Mouse (Mus musculus) CH12.LX (cell line): ENCODE data around the gene H2afj. TPM values are rescaled to one million over a fixed set of nuclear protein-coding genes. Genes with fewer than 3 reads are reported as not detected.

Experiments used
- DNase-seq: peaks from one replicate; pipeline ENCODE4 v3.0.0-alpha.2; 2013; ENCODE audit errors: extremely low read depth
- H3K27ac ChIP-seq: 2 replicates; pipeline ENCODE4 v1.5.1; 2012; ENCODE audit warnings: low read depth, mild to moderate bottlenecking, control low read depth, moderate library complexity; ENCODE audit not compliant: insufficient read depth
- H3K27me3 ChIP-seq: replicated peaks from 2 replicates; pipeline ENCODE3; 2012; ENCODE audit warnings: inconsistent platforms
- H3K36me3 ChIP-seq, 2 experiments: replicated peaks in 1 of 2; 2 replicates each; pipeline versions ENCODE3 to v1.6.1; 2012; ENCODE audit warnings: inconsistent platforms in 1 of 2, low read length in 1 of 2, mild to moderate bottlenecking in 1 of 2, mixed read lengths in 1 of 2, moderate library complexity in 1 of 2; ENCODE audit not compliant: control insufficient read depth in 1 of 2, insufficient read depth in 1 of 2
- H3K4me1 ChIP-seq, 2 experiments: 2 replicates each; pipeline ENCODE4 v1.6.1; 2012; ENCODE audit warnings: inconsistent platforms in 1 of 2, moderate library complexity in 1 of 2; ENCODE audit not compliant: insufficient read depth in 2 of 2, control insufficient read depth in 1 of 2
- H3K4me2 ChIP-seq: 2 replicates; pipeline ENCODE4 v1.6.1; 2012; ENCODE audit warnings: low read depth, mild to moderate bottlenecking, control low read depth; ENCODE audit not compliant: poor library complexity, insufficient read depth, severe bottlenecking
- H3K4me3 ChIP-seq, 3 experiments: fragments of 150-350 bp in 1 of 3; sonication (generic) in 1 of 3; replicated peaks in 1 of 3; 2 replicates each; pipeline versions ENCODE3 to v1.5.1; 2011 to 2012; ENCODE audit warnings: low read depth in 2 of 3, low read length in 2 of 3, mild to moderate bottlenecking in 2 of 3, moderate library complexity in 2 of 3, control low read depth in 1 of 3, improper control_type of control experiment in 1 of 3, inconsistent platforms in 1 of 3, mixed read lengths in 1 of 3; ENCODE audit not compliant: poor library complexity in 1 of 3
- H3K79me2 ChIP-seq: replicated peaks from 2 replicates; pipeline ENCODE4 v1.6.1; 2012; ENCODE audit warnings: mild to moderate bottlenecking, moderate library complexity; ENCODE audit not compliant: control insufficient read depth, poor library complexity, insufficient read depth, severe bottlenecking; ENCODE audit errors: extremely low read depth
- H3K9ac ChIP-seq: 2 replicates; pipeline ENCODE4 v1.6.1; 2012; ENCODE audit warnings: low read depth, mild to moderate bottlenecking, control low read depth, moderate library complexity; ENCODE audit not compliant: insufficient read depth
- H3K9me3 ChIP-seq: replicated peaks from 2 replicates; pipeline ENCODE3; 2012; ENCODE audit warnings: low read length, inconsistent platforms, mixed read lengths
- BHLHE40 ChIP-seq: IDR thresholded peaks from 2 replicates; pipeline ENCODE4 v1.6.1; 2011; ENCODE audit warnings: mild to moderate bottlenecking, low read depth, low read length, improper control_type of control experiment
- CHD1 ChIP-seq: IDR thresholded peaks from 2 replicates; pipeline ENCODE4 v1.6.1; 2012; ENCODE audit warnings: low read depth, low read length, improper control_type of control experiment, inconsistent platforms
- CHD2 ChIP-seq: IDR thresholded peaks from 2 replicates; pipeline ENCODE4 v1.6.1; 2011; ENCODE audit warnings: low read length, improper control_type of control experiment
- CTCF ChIP-seq, 2 experiments: IDR thresholded peaks in 1 of 2; conservative IDR thresholded peaks in 1 of 2; 2 replicates each; pipeline ENCODE4 v1.5.1; 2011 to 2012; ENCODE audit warnings: low read depth in 2 of 2, low read length in 2 of 2, improper control_type of control experiment in 1 of 2, inconsistent platforms in 1 of 2, mild to moderate bottlenecking in 1 of 2, moderate library complexity in 1 of 2
- ELF1 ChIP-seq: IDR thresholded peaks from 2 replicates; pipeline ENCODE4 v1.6.1; 2014; ENCODE audit warnings: low read depth, mild to moderate bottlenecking, inconsistent platforms, low read length, improper control_type of control experiment
- EP300 ChIP-seq: IDR thresholded peaks from 2 replicates; pipeline ENCODE4 v1.6.1; 2011; ENCODE audit warnings: low read length, improper control_type of control experiment
- HCFC1 ChIP-seq: IDR thresholded peaks from 2 replicates; pipeline ENCODE4 v1.6.1; 2012; ENCODE audit warnings: low read depth, mild to moderate bottlenecking, inconsistent platforms, low read length, improper control_type of control experiment
- IRF4 ChIP-seq: IDR thresholded peaks from 2 replicates; pipeline ENCODE4 v1.6.1; 2014; ENCODE audit warnings: low read depth, mild to moderate bottlenecking, inconsistent platforms, low read length, improper control_type of control experiment
- JUN ChIP-seq: IDR thresholded peaks from 2 replicates; pipeline ENCODE4 v1.6.1; 2011; ENCODE audit warnings: low read depth, mild to moderate bottlenecking, low read length, improper control_type of control experiment, moderate library complexity; ENCODE audit not compliant: insufficient read depth
- JUND ChIP-seq: conservative IDR thresholded peaks from 2 replicates; pipeline ENCODE4 v1.6.1; 2011; ENCODE audit warnings: low read depth, low read length, improper control_type of control experiment
- MAFK ChIP-seq: IDR thresholded peaks from 2 replicates; pipeline ENCODE4 v1.6.1; 2011; ENCODE audit warnings: low read length, improper control_type of control experiment; ENCODE audit not compliant: insufficient replicate concordance
- MAZ ChIP-seq: IDR thresholded peaks from 2 replicates; pipeline ENCODE4 v1.6.1; 2012; ENCODE audit warnings: low read depth, mild to moderate bottlenecking, inconsistent platforms, low read length, improper control_type of control experiment, moderate library complexity
- MEF2A ChIP-seq: IDR thresholded peaks from 2 replicates; pipeline ENCODE4 v1.6.1; 2014; ENCODE audit warnings: low read depth, mild to moderate bottlenecking, inconsistent platforms, low read length, improper control_type of control experiment, borderline replicate concordance
- MXI1 ChIP-seq: IDR thresholded peaks from 2 replicates; pipeline ENCODE4 v1.6.1; 2011; ENCODE audit warnings: mild to moderate bottlenecking, low read depth, low read length, improper control_type of control experiment
- NELFE ChIP-seq: IDR thresholded peaks from 2 replicates; pipeline ENCODE4 v1.6.1; 2011; ENCODE audit warnings: low read depth, low read length, improper control_type of control experiment
- NRF1 ChIP-seq: IDR thresholded peaks from 2 replicates; pipeline ENCODE4 v1.6.1; 2014; ENCODE audit warnings: low read depth, mild to moderate bottlenecking, inconsistent platforms, low read length, improper control_type of control experiment, moderate library complexity
- PAX5 ChIP-seq: IDR thresholded peaks from 2 replicates; pipeline ENCODE4 v1.6.1; 2012; ENCODE audit warnings: low read length, inconsistent platforms, mixed read lengths
- POLR2AphosphoS2 ChIP-seq: IDR thresholded peaks from 2 replicates; pipeline ENCODE4 v1.6.1; 2011; ENCODE audit warnings: low read depth, low read length, improper control_type of control experiment
- RAD21 ChIP-seq: IDR thresholded peaks from 2 replicates; pipeline ENCODE4 v1.6.1; 2011; ENCODE audit warnings: low read depth, mild to moderate bottlenecking, low read length, improper control_type of control experiment, moderate library complexity
- RCOR1 ChIP-seq: conservative IDR thresholded peaks from 2 replicates; pipeline ENCODE4 v1.6.1; 2012; ENCODE audit warnings: low read depth, mild to moderate bottlenecking, inconsistent platforms, low read length, improper control_type of control experiment
- SIN3A ChIP-seq: IDR thresholded peaks from 2 replicates; pipeline ENCODE4 v1.6.1; 2012; ENCODE audit warnings: low read length, improper control_type of control experiment, inconsistent platforms
- SMC3 ChIP-seq: IDR thresholded peaks from 2 replicates; pipeline ENCODE4 v1.6.1; 2011; ENCODE audit warnings: low read depth, low read length, improper control_type of control experiment
- TBP ChIP-seq: conservative IDR thresholded peaks from 2 replicates; pipeline ENCODE4 v1.6.1; 2011; ENCODE audit warnings: low read depth, low read length, improper control_type of control experiment
- TCF12 ChIP-seq: IDR thresholded peaks from 2 replicates; pipeline ENCODE4 v1.6.1; 2014; ENCODE audit warnings: low read depth, mild to moderate bottlenecking, inconsistent platforms, low read length, improper control_type of control experiment
- UBTF ChIP-seq: IDR thresholded peaks from 2 replicates; pipeline ENCODE4 v1.6.1; 2012; ENCODE audit warnings: low read depth, mild to moderate bottlenecking, inconsistent platforms, low read length, improper control_type of control experiment, moderate library complexity
- USF1 ChIP-seq: IDR thresholded peaks from 2 replicates; pipeline ENCODE4 v1.6.1; 2014; ENCODE audit warnings: low read depth, mild to moderate bottlenecking, inconsistent platforms, low read length, improper control_type of control experiment
- USF2 ChIP-seq: conservative IDR thresholded peaks from 2 replicates; pipeline ENCODE4 v1.6.1; 2011; ENCODE audit warnings: low read depth, low read length, improper control_type of control experiment
- ZC3H11A ChIP-seq: IDR thresholded peaks from 2 replicates; pipeline ENCODE4 v1.6.1; 2012; ENCODE audit warnings: low read depth, mild to moderate bottlenecking, inconsistent platforms, low read length, improper control_type of control experiment
- ZKSCAN1 ChIP-seq: IDR thresholded peaks from 2 replicates; pipeline ENCODE4 v1.6.1; 2012; ENCODE audit warnings: low read depth, inconsistent platforms, low read length, improper control_type of control experiment, borderline replicate concordance
- ZMIZ1 ChIP-seq: IDR thresholded peaks from 2 replicates; pipeline ENCODE4 v1.6.1; 2012; ENCODE audit warnings: low read depth, mild to moderate bottlenecking, inconsistent platforms, low read length, improper control_type of control experiment
- ZNF384 ChIP-seq: IDR thresholded peaks from 2 replicates; pipeline ENCODE4 v1.6.1; 2012; ENCODE audit warnings: low read depth, low read length, improper control_type of control experiment, inconsistent platforms
- dilution Hi-C: fragments of 300-500 bp; cut with MboI; formaldehyde crosslinking; loops from 2 replicates; pipeline ENCODE4 v1.14.3; 2020; ENCODE audit warnings: low sequenced_read_pairs; ENCODE audit not compliant: extremely low pct_unique_long_range_greater_than_20kb, extremely low pct_ligation_motif_present
- in situ Hi-C: fragments of 300-500 bp; cut with MboI; formaldehyde crosslinking; loops from 3 replicates; pipeline ENCODE4 v1.14.3; 2019; ENCODE audit warnings: low sequenced_read_pairs, low pct_ligation_motif_present, low pct_unique_long_range_greater_than_20kb, mixed read lengths
- polyA plus RNA-seq: library from polyadenylated mRNA; unstranded; fragments of >175 nt; gene quantifications from 2 replicates; pipeline ENCODE4 v1.2.1, GENCODE M21; 2012; ENCODE audit warnings: low read depth; ENCODE audit not compliant: insufficient read length
- total RNA-seq, 2 experiments: library from RNA; depleted of rRNA; stranded (reverse); fragments of 300-350 nt in 1 of 2; fragments of >200 nt in 1 of 2; gene quantifications; 2 replicates each; pipeline ENCODE4 v1.2.3; 2012 to 2014

H2afj gene
- total and polyA plus RNA-seq, 3 experiments: 124 to 217 (median 158) TPM

DNA sequence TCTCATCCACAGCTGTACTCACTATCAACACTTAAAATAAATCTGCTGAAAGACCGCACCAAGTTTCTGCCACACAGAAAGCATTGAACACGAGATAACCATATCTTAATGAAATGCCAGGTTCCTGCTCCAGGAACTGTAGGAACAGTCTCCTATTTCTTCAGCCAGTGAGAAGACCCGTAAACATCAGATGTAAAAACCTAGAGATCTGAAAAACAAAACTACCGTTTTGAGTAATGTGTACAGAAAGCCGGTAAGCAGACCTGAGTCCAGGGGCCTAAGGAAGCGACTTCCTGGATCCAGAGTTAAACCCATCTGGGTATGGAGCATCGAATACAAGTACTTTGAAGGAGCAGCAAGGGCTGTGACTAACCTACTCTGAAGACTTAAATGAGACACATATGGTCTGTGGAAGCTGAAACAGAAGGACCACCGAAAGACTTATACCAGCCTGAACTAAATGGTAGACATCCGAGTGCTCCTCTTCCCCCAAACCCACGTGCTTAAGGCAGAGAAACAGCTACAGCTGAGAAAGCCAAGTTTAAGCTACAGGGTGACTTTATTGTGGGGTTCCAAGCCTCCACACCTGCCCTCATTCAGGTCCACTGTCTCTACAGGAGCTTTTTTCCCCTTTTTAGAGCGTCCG, 4.8 kb upstream of the H2afj start (continued):
- TF ChIP-seq NRF1: no peak
- TF ChIP-seq JUN: peak; percentile 49; the same call in 1 of the 2 replicates
- no peak for TF ChIP-seq CTCF (conservative IDR thresholded peaks at IDR 0.05 in 1 of 2, IDR thresholded peaks at IDR 0.05 in 1 of 2; ENCODE audit: low read depth in 2 of 2, low read length in 2 of 2)
- TF ChIP-seq ELF1: peak; percentile 68
- TF ChIP-seq ZMIZ1: no peak
- no peak for TF ChIP-seq USF2
- no peak for TF ChIP-seq ZNF384
- TF ChIP-seq TCF12: no peak
- TF ChIP-seq CHD2: no peak; the same call in 1 of the 2 replicates
- no peak for TF ChIP-seq RAD21
- TF ChIP-seq EP300: peak; percentile 79
- no peak for TF ChIP-seq NELFE
- TF ChIP-seq BHLHE40: peak; percentile 12; the same call in 1 of the 2 replicates

DNA sequence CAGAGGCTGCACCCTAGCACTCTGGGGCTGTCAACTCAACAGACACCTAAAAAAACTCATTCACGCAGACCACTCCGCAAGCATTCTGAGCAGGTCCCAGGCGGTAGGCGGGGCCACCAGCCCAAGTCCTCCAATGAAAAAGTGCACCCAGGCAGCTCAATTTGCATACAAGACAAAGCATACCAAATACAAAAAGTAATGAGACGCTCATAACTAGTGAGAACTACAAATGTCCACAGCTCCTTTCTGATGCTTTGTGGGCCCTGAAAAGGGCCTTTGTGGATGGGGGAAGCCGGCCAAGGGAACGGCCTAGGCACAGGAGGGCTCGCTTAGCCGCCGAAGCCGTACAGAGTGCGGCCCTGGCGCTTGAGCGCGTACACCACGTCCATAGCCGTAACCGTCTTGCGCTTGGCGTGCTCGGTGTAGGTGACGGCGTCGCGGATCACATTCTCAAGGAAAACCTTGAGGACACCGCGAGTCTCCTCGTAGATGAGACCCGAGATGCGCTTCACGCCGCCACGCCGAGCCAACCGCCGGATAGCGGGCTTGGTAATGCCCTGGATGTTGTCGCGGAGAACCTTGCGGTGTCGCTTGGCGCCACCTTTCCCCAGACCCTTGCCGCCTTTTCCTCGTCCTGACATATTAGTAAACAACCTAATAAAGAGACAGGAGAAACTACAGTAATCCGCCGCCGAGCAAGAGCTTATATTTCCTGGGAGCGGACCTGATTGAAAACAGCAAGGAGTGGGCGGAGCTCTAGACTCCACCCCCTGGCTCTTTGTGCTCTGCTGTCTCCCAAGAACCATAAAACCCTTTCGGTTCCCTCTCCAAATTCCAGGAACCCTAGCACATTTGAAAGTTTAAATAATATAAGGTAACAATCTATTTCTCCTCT, 4.1 kb upstream of the H2afj start, which contains the start of gene Hist4h4:
Hist4h4 (minus strand) TSS at position 677 of the 895 bp plus-strand sequence.
- Histone ChIP-seq H3K4me3 (peak within 1 kb of the TSS; percentile 48 to 83 (median 56)), H3K36me3 (no peaks in the 10 kb centered on the region), H3K9ac (peak within 1 kb of the TSS; percentile 78), H3K27ac (peak within 1 kb of the TSS; percentile 100), H3K4me2 (peak within 1 kb of the TSS; percentile 95), H3K27me3 (no peaks in the 10 kb centered on the region), H3K9me3 (no peaks in the 10 kb centered on the region), H3K4me1 (peaks cover 2 to 35% of the 10 kb centered on the region in 2 experiments; a peak in 2 of 4 replicates), H3K79me2 (peaks cover 7% of the 10 kb centered on the region)
- peak; percentile 94 for DNase-seq
- in situ Hi-C loops (no loop called here), dilution Hi-C loops (no loop called here)
- TF ChIP-seq NRF1 (no peak), HCFC1 (peak; percentile 85), MAFK (0 out of 2 replicates have a peak, but pooled peaks have one; percentile 41), RCOR1 (peak; percentile 99), EP300 (no peak), USF2 (no peak), ZKSCAN1 (no peak), RAD21 (no peak), POLR2AphosphoS2 (peak; percentile 99), NELFE (peak; percentile 100), SIN3A (peak; percentile 87), CHD2 (peak; percentile 23; the same call in 1 of the 2 replicates), JUN (0 out of 2 replicates have a peak, but pooled peaks have one; percentile 14), TBP (peak; percentile 99), MXI1 (peak; percentile 79), MEF2A (peak; percentile 29; the same call in 1 of the 2 replicates), PAX5 (no peak), MAZ (no peak), CHD1 (peak; percentile 11; the same call in 1 of the 2 replicates), IRF4 (peak; percentile 64; the same call in 1 of the 2 replicates), JUND (peak; percentile 41; the same call in 1 of the 2 replicates), ZMIZ1 (peak; percentile 100), UBTF (peak; percentile 95), USF1 (no peak), ZC3H11A (no peak), BHLHE40 (no peak), SMC3 (peak; percentile 3; the same call in 1 of the 2 replicates), TCF12 (peak; percentile 93)
